Mouse (Mus musculus): ENCODE results near the gene Olfr286. TPM values are rescaled to one million over a fixed set of nuclear protein-coding genes. Genes with fewer than 3 reads are reported as not detected.

Gene Olfr286
- polyA plus RNA-seq, 1 experiment, result 0.24 TPM

DNA sequence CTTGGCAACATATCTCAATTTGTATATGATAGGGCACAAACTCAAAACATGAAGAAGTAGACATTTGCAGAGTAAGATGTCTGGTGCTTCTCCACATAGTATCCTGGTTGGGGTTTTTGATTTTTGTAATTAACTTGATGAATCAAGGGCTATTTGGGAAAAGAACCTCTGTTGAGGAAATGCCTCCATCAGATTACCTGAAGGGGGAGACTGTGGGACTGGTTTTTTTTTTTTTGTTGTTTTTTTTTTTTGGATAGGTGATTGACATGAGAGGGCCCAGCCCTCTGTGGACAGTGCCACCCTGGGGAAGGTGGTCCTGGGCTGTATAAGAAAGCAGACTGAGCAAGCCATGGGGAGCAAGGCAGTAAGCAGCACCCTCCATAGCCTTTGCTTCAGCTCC is 11.9 kb downstream of the Olfr286 start:
- TF ChIP-seq CTCF (IDR thresholded peaks at IDR 0.05; ENCODE audit: extremely low read depth, insufficient read length, insufficient replicate concordance, low read depth, low read length) (no peak), POLR2A (IDR thresholded peaks at IDR 0.05; ENCODE audit: low read depth, low read length) (no peak)
- Histone ChIP-seq H3K4me3 (ENCODE audit: low read depth, low read length) (no peak overlapping the region), H3K4me1 (ENCODE audit: control insufficient read depth, insufficient read depth, insufficient read length, low read length) (no peaks in the 10 kb centered on the region), H3K36me3 (ENCODE audit: control insufficient read depth, insufficient read depth, low read length) (no peaks in the 10 kb centered on the region), H3K27me3 (ENCODE audit: control insufficient read depth, insufficient read depth, low read length) (no peaks in the 10 kb centered on the region), H3K27ac (ENCODE audit: insufficient read depth, low read depth, low read length) (no peak overlapping the region)

DNA sequence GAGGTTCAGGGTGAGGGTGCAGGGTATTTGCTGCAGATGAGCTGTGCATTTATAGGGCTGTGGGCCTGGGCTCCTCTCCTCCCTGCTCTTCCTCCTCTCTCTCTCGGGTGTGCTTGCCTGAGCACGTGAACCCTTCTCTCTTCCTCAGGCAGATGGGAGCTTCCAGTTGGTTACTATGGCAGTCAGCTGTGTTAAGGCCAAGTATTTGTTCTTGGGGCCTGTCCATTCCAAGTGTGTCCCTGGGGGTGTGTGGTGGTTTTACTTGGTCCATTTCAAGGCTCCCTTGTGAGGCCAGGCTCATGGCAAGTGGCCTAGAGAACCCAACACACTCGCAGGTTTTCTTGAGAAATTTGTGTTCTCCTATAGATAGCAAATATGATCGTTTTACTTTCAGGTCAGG is 13.4 kb downstream of the Olfr286 start, which contains the start of the genes Gm44579 and Olfr287:
Gene Gm44579 (minus strand): TSS at position 101 of the 400 bp plus-strand sequence.
Gene Olfr287 (minus strand): TSS at position 180 of the 400 bp plus-strand sequence.
- WGBS, result 60% methylated on average over 4 of the region's 4 CpGs
- no peak within 1 kb of the TSS for H3K27ac ChIP-seq (ENCODE audit: insufficient read depth, low read depth, low read length)
- H3K36me3 ChIP-seq (ENCODE audit: control insufficient read depth, insufficient read depth, low read length), result no peaks in the 10 kb centered on the region
- no peaks in the 10 kb centered on the region for H3K4me1 ChIP-seq (ENCODE audit: control insufficient read depth, insufficient read depth, insufficient read length, low read length)
- no peak within 1 kb of the TSS for H3K4me3 ChIP-seq (ENCODE audit: low read depth, low read length)
- TF ChIP-seq POLR2A (IDR thresholded peaks at IDR 0.05; ENCODE audit: low read depth, low read length) (no peak), CTCF (IDR thresholded peaks at IDR 0.05; ENCODE audit: extremely low read depth, insufficient read length, insufficient replicate concordance, low read depth, low read length) (no peak)
- no peaks in the 10 kb centered on the region for H3K27me3 ChIP-seq (ENCODE audit: control insufficient read depth, insufficient read depth, low read length)

DNA sequence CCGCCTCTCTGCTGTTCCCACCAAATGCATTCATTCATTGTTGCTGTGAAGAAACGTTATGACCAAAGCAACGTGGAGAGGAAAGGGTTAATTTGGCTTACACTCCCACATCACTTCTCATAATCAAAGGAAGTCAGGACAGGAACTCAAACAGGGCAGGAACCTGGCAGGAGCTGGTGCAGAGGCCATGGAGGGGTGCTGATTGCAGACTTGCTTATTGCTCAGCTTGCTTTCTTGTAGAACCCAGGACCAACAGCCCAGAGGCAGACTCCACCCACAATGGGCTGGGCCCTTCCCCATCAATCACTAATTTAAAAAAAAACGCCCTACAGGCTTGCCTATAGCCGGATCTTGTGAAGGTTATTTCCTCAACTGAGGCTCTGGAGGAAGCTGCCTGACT is 20.1 kb downstream of the Olfr286 start:
- Histone ChIP-seq H3K27me3 (ENCODE audit: control insufficient read depth, insufficient read depth, low read length) (no peaks in the 10 kb centered on the region), H3K36me3 (ENCODE audit: control insufficient read depth, insufficient read depth, low read length) (no peaks in the 10 kb centered on the region), H3K4me3 (ENCODE audit: low read depth, low read length) (no peak overlapping the region), H3K27ac (ENCODE audit: insufficient read depth, low read depth, low read length) (no peak overlapping the region), H3K4me1 (ENCODE audit: control insufficient read depth, insufficient read depth, insufficient read length, low read length) (no peaks in the 10 kb centered on the region)
- WGBS, result 50% methylated on average over 5 of the region's 5 CpGs
- TF ChIP-seq CTCF (IDR thresholded peaks at IDR 0.05; ENCODE audit: extremely low read depth, insufficient read length, insufficient replicate concordance, low read depth, low read length) (no peak), POLR2A (IDR thresholded peaks at IDR 0.05; ENCODE audit: low read depth, low read length) (no peak)

DNA sequence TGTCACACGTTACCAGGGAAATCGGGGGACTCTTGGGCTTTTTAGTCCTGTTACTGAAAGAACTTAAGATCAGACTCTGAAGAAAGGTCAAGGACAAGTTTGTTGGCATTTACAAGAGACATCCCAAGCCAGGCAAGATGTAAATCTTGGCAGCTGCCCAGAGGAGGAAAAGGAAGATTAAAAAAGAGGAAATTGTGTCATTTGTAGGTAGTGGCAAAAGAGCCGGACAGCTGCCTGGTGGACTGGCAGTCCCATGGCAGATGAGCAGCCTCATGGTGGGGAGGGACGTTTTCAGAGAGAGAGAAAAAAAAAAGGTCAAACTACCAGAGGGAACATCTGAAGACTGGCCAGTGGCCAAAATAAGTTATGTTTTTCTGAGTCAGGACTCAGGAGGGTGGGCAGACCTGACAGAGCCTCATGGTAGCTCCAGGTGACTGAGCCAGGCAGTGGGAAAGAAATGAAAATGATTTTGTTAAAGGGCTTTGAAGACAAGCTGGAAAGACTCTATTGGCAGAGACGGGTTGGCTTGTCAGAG is 20.8 kb downstream of the Olfr286 start:
- no peaks in the 10 kb centered on the region for H3K4me1 ChIP-seq (ENCODE audit: control insufficient read depth, insufficient read depth, insufficient read length, low read length)
- H3K27ac ChIP-seq (ENCODE audit: insufficient read depth, low read depth, low read length), result no peak overlapping the region
- TF ChIP-seq CTCF (IDR thresholded peaks at IDR 0.05; ENCODE audit: extremely low read depth, insufficient read length, insufficient replicate concordance, low read depth, low read length) (no peak), POLR2A (IDR thresholded peaks at IDR 0.05; ENCODE audit: low read depth, low read length) (no peak)
- no peaks in the 10 kb centered on the region for H3K36me3 ChIP-seq (ENCODE audit: control insufficient read depth, insufficient read depth, low read length)
- WGBS, result 67% methylated on average over 5 of the region's 5 CpGs
- no peaks in the 10 kb centered on the region for H3K27me3 ChIP-seq (ENCODE audit: control insufficient read depth, insufficient read depth, low read length)
- H3K4me3 ChIP-seq (ENCODE audit: low read depth, low read length), result no peak overlapping the region

DNA sequence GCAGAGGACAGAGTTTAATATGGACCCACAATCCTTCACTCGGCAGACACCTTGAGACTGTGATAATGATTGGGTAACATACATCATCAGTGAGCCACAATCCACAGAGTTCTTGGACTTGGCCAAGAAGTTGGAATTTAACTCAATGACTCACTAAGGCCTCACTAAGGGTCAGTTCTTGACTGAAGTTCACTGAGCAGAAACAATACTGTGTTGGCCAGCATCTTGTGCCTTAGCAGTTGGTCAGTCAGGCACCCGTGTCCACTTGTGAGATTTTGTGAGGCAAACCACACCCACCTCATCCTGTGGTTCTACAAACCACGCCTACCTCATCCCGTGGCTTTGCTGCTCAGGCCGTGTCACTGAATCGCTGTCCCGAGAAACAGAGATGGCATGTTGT is 24.6 kb downstream of the Olfr286 start:
- Histone ChIP-seq H3K4me1 (ENCODE audit: control insufficient read depth, insufficient read depth, insufficient read length, low read length) (no peaks in the 10 kb centered on the region), H3K27ac (ENCODE audit: insufficient read depth, low read depth, low read length) (no peak overlapping the region), H3K36me3 (ENCODE audit: control insufficient read depth, insufficient read depth, low read length) (no peaks in the 10 kb centered on the region), H3K4me3 (ENCODE audit: low read depth, low read length) (no peak overlapping the region), H3K27me3 (ENCODE audit: control insufficient read depth, insufficient read depth, low read length) (no peaks in the 10 kb centered on the region)
- WGBS, result 64% methylated on average over 7 of the region's 7 CpGs
- TF ChIP-seq POLR2A (IDR thresholded peaks at IDR 0.05; ENCODE audit: low read depth, low read length) (no peak), CTCF (IDR thresholded peaks at IDR 0.05; ENCODE audit: extremely low read depth, insufficient read length, insufficient replicate concordance, low read depth, low read length) (no peak)

DNA sequence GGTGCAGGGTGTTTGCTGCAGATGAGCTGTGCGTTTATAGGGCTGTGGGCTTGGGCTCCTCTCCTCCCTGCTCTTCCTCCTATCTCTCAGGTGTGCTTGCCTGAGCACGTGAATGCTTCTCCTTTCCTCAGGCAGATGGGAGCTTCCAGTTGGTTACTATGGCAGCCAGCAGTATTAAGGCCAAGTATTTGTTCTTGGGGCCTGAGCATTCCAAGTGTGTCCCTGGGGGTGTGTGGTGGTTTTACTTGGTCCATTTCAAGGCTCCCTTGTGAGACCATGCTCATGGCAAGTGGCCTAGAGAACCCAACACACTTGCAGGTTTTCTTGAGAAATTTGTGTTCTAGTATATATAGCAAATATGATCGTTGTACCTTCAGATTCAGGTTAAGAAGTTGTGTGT is 38.8 kb downstream of the Olfr286 start, which contains the start of gene Olfr288:
Gene Olfr288 (minus strand): TSS at position 101 of the 400 bp plus-strand sequence.
- no peak within 1 kb of the TSS for H3K4me3 ChIP-seq (ENCODE audit: low read depth, low read length)
- 60% methylated on average over 3 of the region's 3 CpGs for WGBS
- no peaks in the 10 kb centered on the region for H3K36me3 ChIP-seq (ENCODE audit: control insufficient read depth, insufficient read depth, low read length)
- no peaks in the 10 kb centered on the region for H3K4me1 ChIP-seq (ENCODE audit: control insufficient read depth, insufficient read depth, insufficient read length, low read length)
- TF ChIP-seq POLR2A (IDR thresholded peaks at IDR 0.05; ENCODE audit: low read depth, low read length) (no peak), CTCF (IDR thresholded peaks at IDR 0.05; ENCODE audit: extremely low read depth, insufficient read length, insufficient replicate concordance, low read depth, low read length) (no peak)
- no peaks in the 10 kb centered on the region for H3K27me3 ChIP-seq (ENCODE audit: control insufficient read depth, insufficient read depth, low read length)
- H3K27ac ChIP-seq (ENCODE audit: insufficient read depth, low read depth, low read length), result no peak within 1 kb of the TSS

DNA sequence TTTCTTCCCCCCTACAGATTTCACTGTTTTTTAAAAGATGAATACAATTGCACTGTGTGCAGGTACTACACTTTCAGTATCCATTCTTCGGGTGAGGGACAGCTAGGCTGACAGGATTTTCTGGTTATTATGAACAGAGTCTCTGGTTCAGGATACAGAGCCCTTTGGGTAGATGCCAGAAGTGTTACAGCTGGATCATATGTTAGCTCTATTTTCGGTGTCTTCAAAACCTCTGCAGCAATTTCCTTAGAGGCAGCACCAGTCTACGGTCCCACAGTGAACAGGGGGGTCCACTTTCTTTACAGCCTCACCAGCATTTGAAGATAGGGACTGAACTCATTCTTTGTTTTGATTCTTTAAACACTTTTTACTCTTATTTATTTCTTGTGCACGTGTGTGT is 49.8 kb downstream of the Olfr286 start:
- 47% methylated on average over 4 of the region's 4 CpGs for WGBS
- Histone ChIP-seq H3K4me3 (ENCODE audit: low read depth, low read length) (no peak overlapping the region), H3K36me3 (ENCODE audit: control insufficient read depth, insufficient read depth, low read length) (no peaks in the 10 kb centered on the region), H3K27ac (ENCODE audit: insufficient read depth, low read depth, low read length) (no peak overlapping the region), H3K4me1 (ENCODE audit: control insufficient read depth, insufficient read depth, insufficient read length, low read length) (no peaks in the 10 kb centered on the region), H3K27me3 (ENCODE audit: control insufficient read depth, insufficient read depth, low read length) (peaks cover 2% of the 10 kb centered on the region; the same call in 1 of the 2 replicates)
- no peak for TF ChIP-seq CTCF (IDR thresholded peaks at IDR 0.05; ENCODE audit: extremely low read depth, insufficient read length, insufficient replicate concordance, low read depth, low read length)
- TF ChIP-seq POLR2A (IDR thresholded peaks at IDR 0.05; ENCODE audit: low read depth, low read length), result no peak
